Mouse (Mus musculus): Measurements from ENCODE around the gene Plscr3.

- TF ChIP-seq FLI1 (IDR thresholded peaks at IDR 0.05; ENCODE audit: low read length) (no peak), GATA1 (IDR thresholded peaks at IDR 0.05; ENCODE audit: borderline replicate concordance, low read length) (no peak)
Measured at GRCm38 (mm10) chr11:69810280-69810679, 35.9 kb upstream of the Plscr3 start.
